Mouse (Mus musculus): Measurements from ENCODE around the gene Mrps7. TPM values are rescaled to one million over a fixed set of nuclear protein-coding genes. Genes with fewer than 3 reads are reported as not detected.
A peak's percentile ranks its signal among the peaks of the same experiment; 100 is the strongest.
"Not testable (repeated sequence)": the region's sequence is repeated elsewhere in the genome, so short reads cannot be mapped to it uniquely, and the experiment has no call there.

Mrps7 gene
- polyA plus RNA-seq, 1 experiment from 2014 or later = 111 TPM

- Histone ChIP-seq H3K9me3 (ENCODE audit: control insufficient read depth, low read length) (no peaks in the 10 kb centered on the region), H3K27me3 (ENCODE audit: control insufficient read depth, insufficient read depth, low read length) (no peaks in the 10 kb centered on the region), H3K9ac (ENCODE audit: low read length) (no peak overlapping the region), H3K36me3 (ENCODE audit: control insufficient read depth, insufficient read depth, low read length) (no peaks in the 10 kb centered on the region; the same call in 1 of the 2 replicates), H3K4me3 (ENCODE audit: low read depth, low read length) (no peak overlapping the region), H3K4me2 (ENCODE audit: low read depth, severe bottlenecking) (no peak overlapping the region), H3K27ac (replicated peaks; ENCODE audit: low read depth, low read length) (no peak overlapping the region), H3K4me1 (ENCODE audit: control insufficient read depth, insufficient read depth, low read length) (no peaks in the 10 kb centered on the region)
- DNase-seq (ENCODE audit: low spot score) (no peak), ATAC-seq (ENCODE audit: insufficient number of reproducible peaks, low FRiP score, low TSS enrichment, low read depth) (no peak)
- 82% methylated on average over 4 of the region's 4 CpGs for whole genome bisulfite sequencing
Measured at GRCm38 (mm10) chr11:115641664-115642036, 37.9 kb downstream of the Mrps7 start.

GRCm38 (mm10) chr11:115642705-115643104 is 39.0 kb downstream of the Mrps7 start:
- 99% methylated on average over 2 of the region's 2 CpGs for WGBS
- no peaks in the 10 kb centered on the region; the same call in 1 of the 2 replicates for H3K36me3 ChIP-seq (ENCODE audit: control insufficient read depth, insufficient read depth, low read length)
- H3K4me3 ChIP-seq (ENCODE audit: low read depth, low read length) = no peak overlapping the region
- H3K4me1 ChIP-seq (ENCODE audit: control insufficient read depth, insufficient read depth, low read length) = no peaks in the 10 kb centered on the region
- no peak overlapping the region for H3K4me2 ChIP-seq (ENCODE audit: low read depth, severe bottlenecking)
- ATAC-seq (ENCODE audit: insufficient number of reproducible peaks, low FRiP score, low TSS enrichment, low read depth) = no peak
- H3K9ac ChIP-seq (ENCODE audit: low read length) = no peak overlapping the region
- H3K27ac ChIP-seq (replicated peaks; ENCODE audit: low read depth, low read length) = no peak overlapping the region
- no peak for DNase-seq (ENCODE audit: low spot score)
- H3K27me3 ChIP-seq (ENCODE audit: control insufficient read depth, insufficient read depth, low read length) = no peaks in the 10 kb centered on the region
- no peaks in the 10 kb centered on the region for H3K9me3 ChIP-seq (ENCODE audit: control insufficient read depth, low read length)

- 73% methylated on average over 10 of the region's 10 CpGs for WGBS
- Histone ChIP-seq H3K27ac (replicated peaks; ENCODE audit: low read depth, low read length) (no peak overlapping the region), H3K9me3 (ENCODE audit: control insufficient read depth, low read length) (no peaks in the 10 kb centered on the region), H3K4me3 (ENCODE audit: low read depth, low read length) (no peak overlapping the region), H3K4me1 (ENCODE audit: control insufficient read depth, insufficient read depth, low read length) (no peaks in the 10 kb centered on the region), H3K27me3 (ENCODE audit: control insufficient read depth, insufficient read depth, low read length) (no peaks in the 10 kb centered on the region), H3K4me2 (ENCODE audit: low read depth, severe bottlenecking) (no peak overlapping the region), H3K9ac (ENCODE audit: low read length) (no peak overlapping the region), H3K36me3 (ENCODE audit: control insufficient read depth, insufficient read depth, low read length) (peaks cover 2% of the 10 kb centered on the region; the same call in 1 of the 2 replicates)
- no peak for ATAC-seq (ENCODE audit: insufficient number of reproducible peaks, low FRiP score, low TSS enrichment, low read depth)
- no peak for DNase-seq (ENCODE audit: low spot score)
Measured at GRCm38 (mm10) chr11:115643265-115643664, 39.5 kb downstream of the Mrps7 start.

GRCm38 (mm10) chr11:115644308-115644707 is 40.6 kb downstream of the Mrps7 start:
- Histone ChIP-seq H3K27me3 (ENCODE audit: control insufficient read depth, insufficient read depth, low read length) (no peaks in the 10 kb centered on the region), H3K27ac (replicated peaks; ENCODE audit: low read depth, low read length) (no peak overlapping the region), H3K36me3 (ENCODE audit: control insufficient read depth, insufficient read depth, low read length) (peaks cover 4% of the 10 kb centered on the region; the same call in 1 of the 2 replicates), H3K4me1 (ENCODE audit: control insufficient read depth, insufficient read depth, low read length) (no peaks in the 10 kb centered on the region), H3K4me3 (ENCODE audit: low read depth, low read length) (no peak overlapping the region), H3K9me3 (ENCODE audit: control insufficient read depth, low read length) (no peaks in the 10 kb centered on the region), H3K4me2 (ENCODE audit: low read depth, severe bottlenecking) (no peak overlapping the region), H3K9ac (ENCODE audit: low read length) (no peak overlapping the region)
- no peak for ATAC-seq (ENCODE audit: insufficient number of reproducible peaks, low FRiP score, low TSS enrichment, low read depth)
- WGBS = 95% methylated on average over 13 of the region's 13 CpGs
- no peak for DNase-seq (ENCODE audit: low spot score)

- DNase-seq (ENCODE audit: low spot score); H3K36me3 ChIP-seq (ENCODE audit: control insufficient read depth, insufficient read depth, low read length); H3K9me3 ChIP-seq (ENCODE audit: control insufficient read depth, low read length); H3K27me3 ChIP-seq (ENCODE audit: control insufficient read depth, insufficient read depth, low read length); H3K4me3 ChIP-seq (ENCODE audit: low read depth, low read length); H3K27ac ChIP-seq (replicated peaks; ENCODE audit: low read depth, low read length); ATAC-seq (ENCODE audit: insufficient number of reproducible peaks, low FRiP score, low TSS enrichment, low read depth); H3K4me1 ChIP-seq (ENCODE audit: control insufficient read depth, insufficient read depth, low read length); H3K9ac ChIP-seq (ENCODE audit: low read length); H3K4me2 ChIP-seq (ENCODE audit: low read depth, severe bottlenecking): not testable (repeated sequence)
- 93% methylated on average over 14 of the region's 14 CpGs for WGBS
Measured at GRCm38 (mm10) chr11:115645498-115645897, 41.8 kb downstream of the Mrps7 start.

- WGBS = 91% methylated on average over 9 of the region's 9 CpGs
- no peaks in the 10 kb centered on the region for H3K27me3 ChIP-seq (ENCODE audit: control insufficient read depth, insufficient read depth, low read length)
- peaks cover 4% of the 10 kb centered on the region; the same call in 1 of the 2 replicates for H3K36me3 ChIP-seq (ENCODE audit: control insufficient read depth, insufficient read depth, low read length)
- no peak overlapping the region for H3K4me3 ChIP-seq (ENCODE audit: low read depth, low read length)
- no peak for DNase-seq (ENCODE audit: low spot score)
- no peak overlapping the region for H3K9ac ChIP-seq (ENCODE audit: low read length)
- H3K27ac ChIP-seq (replicated peaks; ENCODE audit: low read depth, low read length) = no peak overlapping the region
- H3K4me2 ChIP-seq (ENCODE audit: low read depth, severe bottlenecking) = no peak overlapping the region
- H3K4me1 ChIP-seq (ENCODE audit: control insufficient read depth, insufficient read depth, low read length) = no peaks in the 10 kb centered on the region
- H3K9me3 ChIP-seq (ENCODE audit: control insufficient read depth, low read length) = no peaks in the 10 kb centered on the region
- no peak for ATAC-seq (ENCODE audit: insufficient number of reproducible peaks, low FRiP score, low TSS enrichment, low read depth)
Measured at GRCm38 (mm10) chr11:115646439-115646838, 42.7 kb downstream of the Mrps7 start.

GRCm38 (mm10) chr11:115647459-115647858 is 43.7 kb downstream of the Mrps7 start:
- no peaks in the 10 kb centered on the region for H3K27me3 ChIP-seq (ENCODE audit: control insufficient read depth, insufficient read depth, low read length)
- WGBS = 67% methylated on average over 6 of the region's 6 CpGs
- peak; percentile 67 for DNase-seq (ENCODE audit: low spot score)
- ATAC-seq (ENCODE audit: insufficient number of reproducible peaks, low FRiP score, low TSS enrichment, low read depth) = no peak
- no peak overlapping the region for H3K4me3 ChIP-seq (ENCODE audit: low read depth, low read length)
- H3K4me2 ChIP-seq (ENCODE audit: low read depth, severe bottlenecking) = no peak overlapping the region
- H3K27ac ChIP-seq (replicated peaks; ENCODE audit: low read depth, low read length) = no peak overlapping the region
- H3K9ac ChIP-seq (ENCODE audit: low read length) = no peak overlapping the region
- H3K4me1 ChIP-seq (ENCODE audit: control insufficient read depth, insufficient read depth, low read length) = no peaks in the 10 kb centered on the region
- peaks cover 4% of the 10 kb centered on the region; the same call in 1 of the 2 replicates for H3K36me3 ChIP-seq (ENCODE audit: control insufficient read depth, insufficient read depth, low read length)
- no peaks in the 10 kb centered on the region for H3K9me3 ChIP-seq (ENCODE audit: control insufficient read depth, low read length)

GRCm38 (mm10) chr11:115649706-115650105 is 46.0 kb downstream of the Mrps7 start:
- 77% methylated on average over 10 of the region's 10 CpGs for WGBS
- no peaks in the 10 kb centered on the region for H3K9me3 ChIP-seq (ENCODE audit: control insufficient read depth, low read length)
- H3K4me3 ChIP-seq (ENCODE audit: low read depth, low read length) = no peak overlapping the region
- H3K27ac ChIP-seq (replicated peaks; ENCODE audit: low read depth, low read length) = no peak overlapping the region
- H3K36me3 ChIP-seq (ENCODE audit: control insufficient read depth, insufficient read depth, low read length) = peaks cover 8% of the 10 kb centered on the region; the same call in 1 of the 2 replicates
- ATAC-seq (ENCODE audit: insufficient number of reproducible peaks, low FRiP score, low TSS enrichment, low read depth) (no peak), DNase-seq (ENCODE audit: low spot score) (no peak)
- H3K9ac ChIP-seq (ENCODE audit: low read length) = no peak overlapping the region
- H3K4me2 ChIP-seq (ENCODE audit: low read depth, severe bottlenecking) = no peak overlapping the region
- H3K4me1 ChIP-seq (ENCODE audit: control insufficient read depth, insufficient read depth, low read length) = no peaks in the 10 kb centered on the region
- no peaks in the 10 kb centered on the region for H3K27me3 ChIP-seq (ENCODE audit: control insufficient read depth, insufficient read depth, low read length)

GRCm38 (mm10) chr11:115651680-115652079 is 48.0 kb downstream of the Mrps7 start:
- no peak overlapping the region for H3K9ac ChIP-seq (ENCODE audit: low read length)
- H3K27ac ChIP-seq (replicated peaks; ENCODE audit: low read depth, low read length) = no peak overlapping the region
- H3K4me2 ChIP-seq (ENCODE audit: low read depth, severe bottlenecking) = no peak overlapping the region
- ATAC-seq (ENCODE audit: insufficient number of reproducible peaks, low FRiP score, low TSS enrichment, low read depth) (no peak), DNase-seq (ENCODE audit: low spot score) (no peak)
- H3K4me1 ChIP-seq (ENCODE audit: control insufficient read depth, insufficient read depth, low read length) = no peaks in the 10 kb centered on the region
- WGBS = 86% methylated on average over 3 of the region's 3 CpGs
- H3K9me3 ChIP-seq (ENCODE audit: control insufficient read depth, low read length) = no peaks in the 10 kb centered on the region
- H3K27me3 ChIP-seq (ENCODE audit: control insufficient read depth, insufficient read depth, low read length) = no peaks in the 10 kb centered on the region
- peaks cover 8% of the 10 kb centered on the region; the same call in 1 of the 2 replicates for H3K36me3 ChIP-seq (ENCODE audit: control insufficient read depth, insufficient read depth, low read length)
- no peak overlapping the region for H3K4me3 ChIP-seq (ENCODE audit: low read depth, low read length)

All from limb, embryonic 11.5 days (tissue).